Mouse (Mus musculus): ENCODE measurements around the gene 1700012A03Rik. TPM values are rescaled to one million over a fixed set of nuclear protein-coding genes. Genes with fewer than 3 reads are reported as not detected.

Gene 1700012A03Rik
- not detected for polyA plus RNA-seq (2014; fragmentation: Illumina TruSeq; extraction: RNeasy Lipid Tissue Mini Kit (QIAGEN cat#74804); ENCODE audit: low read depth, low replicate concordance)

GRCm38 (mm10) chr6:32049951-32050345 lies at the start of gene 1700012A03Rik:
Gene 1700012A03Rik, plus strand, starts transcription at chr6:32050246.

Measured in heart, adult 10 weeks (tissue).